Mouse (Mus musculus): ENCODE measurements around the gene Arhgap45.

- no peak for TF ChIP-seq CTCF (IDR thresholded peaks at IDR 0.05; ENCODE audit: insufficient read depth, low read length)
- TF ChIP-seq POLR2A (IDR thresholded peaks at IDR 0.05; ENCODE audit: borderline replicate concordance, extremely low read depth, low read depth, low read length), result peak; percentile 23; the same call in 1 of the 2 replicates
These were observed 28.5 kb upstream of the Arhgap45 start for GRCm38 (mm10) chr10:79987771-79988505.

All from lung, adult 2 months (tissue).